Mouse (Mus musculus) layer of hippocampus, adult 9-11 months (tissue): ENCODE results near the gene Vmn1r124.
"Not testable (repeated sequence)": the region's sequence is repeated elsewhere in the genome, so short reads cannot be mapped to it uniquely, and the experiment has no call there.

Experiments
- DNase-seq: peaks from one replicate; pipeline ENCODE4 v3.0.0; 2022

Vmn1r124 gene

DNA sequence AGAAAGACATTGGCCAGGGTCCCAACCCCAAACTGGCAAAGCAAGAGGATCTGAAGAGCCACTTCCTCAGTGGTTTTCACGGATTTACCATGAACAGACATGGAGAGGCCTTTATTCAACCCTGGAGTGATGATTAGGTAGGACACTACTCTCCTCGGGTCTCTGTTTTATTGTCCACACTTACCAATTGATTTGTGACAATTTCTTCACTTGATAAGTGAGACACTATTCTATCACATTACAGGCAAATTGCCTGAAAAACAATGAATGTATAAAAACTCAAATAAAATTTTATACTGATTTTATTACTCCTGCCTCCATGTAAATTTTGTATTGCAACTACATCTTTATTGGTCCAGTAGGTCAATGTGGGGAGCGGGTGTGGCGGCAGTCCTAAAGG, at the start of gene Vmn1r124:
Gene Vmn1r124 (minus strand): TSS at position 101 of the 400 bp plus-strand sequence.
- not testable (repeated sequence) for DNase-seq

DNA sequence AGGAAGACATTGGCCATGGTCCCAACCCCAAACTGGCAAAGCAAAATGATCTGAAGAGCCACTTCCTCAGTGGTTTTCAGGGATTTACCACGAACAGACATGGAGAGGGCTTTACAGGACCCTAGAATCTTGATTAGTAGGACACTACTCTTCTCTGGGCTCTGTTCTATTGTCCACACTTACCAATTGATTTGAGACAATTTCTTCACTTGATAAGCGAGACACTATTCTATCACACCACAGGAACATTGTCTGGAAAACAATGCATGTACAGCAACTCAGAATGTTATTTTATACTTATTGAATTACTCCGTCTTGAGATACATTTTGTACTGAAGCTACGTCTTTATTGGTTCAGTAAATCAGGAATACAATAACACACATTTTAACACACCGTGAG, 41.0 kb upstream of the Vmn1r124 start, which contains the start of gene Vmn1r126:
Gene Vmn1r126 (minus strand): TSS at position 101 of the 400 bp plus-strand sequence.
- DNase-seq, result not testable (repeated sequence)

DNA sequence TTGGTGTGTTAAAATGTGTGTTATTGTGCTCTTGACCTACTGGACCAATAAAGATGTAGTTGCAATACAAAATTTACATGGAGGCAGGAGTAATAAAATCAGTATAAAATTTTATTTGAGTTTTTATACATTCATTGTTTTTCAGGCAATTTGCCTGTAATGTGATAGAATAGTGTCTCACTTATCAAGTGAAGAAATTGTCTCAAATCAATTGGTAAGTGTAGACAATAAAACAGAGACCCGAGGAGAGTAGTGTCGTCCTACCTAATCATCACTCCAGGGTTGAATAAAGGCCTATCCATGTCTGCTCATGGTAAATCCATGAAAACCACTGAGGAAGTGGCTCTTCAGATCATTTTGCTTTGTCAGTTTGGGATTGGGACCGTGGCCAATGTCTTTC, 11.5 kb upstream of the Vmn1r124 start, which contains the start of gene Vmn1r125:
Gene Vmn1r125 (plus strand): TSS at position 301 of the 400 bp plus-strand sequence.
- DNase-seq, result not testable (repeated sequence)
